Mouse (Mus musculus) forebrain, embryonic 16.5 days (tissue): ENCODE data around the gene Lce1e. TPM values are rescaled to one million over a fixed set of nuclear protein-coding genes. Genes with fewer than 3 reads are reported as not detected.
"Not testable (repeated sequence)": the region's sequence is repeated elsewhere in the genome, so short reads cannot be mapped to it uniquely, and the experiment has no call there.

Experiments
- ATAC-seq: fragments of 200-750 bp; cut with Nextera tagmentation; 2 replicates; pipeline ENCODE4 v1.8.0; 2017; ENCODE audit warnings: mild to moderate bottlenecking, moderate library complexity
- H3K27ac ChIP-seq: fragments of 300-500 bp; sonication (generic); 2 replicates; pipeline ENCODE4 v1.5.1; 2014; ENCODE audit warnings: low read length, control low read depth
- H3K27me3 ChIP-seq: fragments of 300-500 bp; sonication (generic); replicated peaks from 2 replicates; pipeline ENCODE4 v1.6.1; 2014; ENCODE audit warnings: low read length; ENCODE audit not compliant: control insufficient read depth, insufficient read depth
- H3K36me3 ChIP-seq: fragments of 300-500 bp; sonication (generic); 2 replicates; pipeline ENCODE4 v1.6.1; 2014; ENCODE audit not compliant: control insufficient read depth, insufficient read depth
- H3K4me1 ChIP-seq: fragments of 300-500 bp; sonication (generic); replicated peaks from 2 replicates; pipeline ENCODE4 v1.6.1; 2014; ENCODE audit warnings: low read length; ENCODE audit not compliant: control insufficient read depth, insufficient read depth
- H3K4me2 ChIP-seq: fragments of 300-500 bp; sonication (generic); 2 replicates; pipeline ENCODE4 v1.6.1; 2014; ENCODE audit warnings: mild to moderate bottlenecking, low read length, control low read depth
- H3K4me3 ChIP-seq: fragments of 300-500 bp; sonication (generic); replicated peaks from 2 replicates; pipeline ENCODE4 v1.5.1; 2014; ENCODE audit warnings: mild to moderate bottlenecking, low read length, control low read depth
- H3K9ac ChIP-seq: fragments of 300-500 bp; sonication (generic); replicated peaks from 2 replicates; pipeline ENCODE4 v1.6.1; 2014; ENCODE audit warnings: low read depth, low read length, control low read depth
- H3K9me3 ChIP-seq: fragments of 300-500 bp; sonication (generic); 2 replicates; pipeline ENCODE4 v1.6.1; 2016; ENCODE audit warnings: low read length; ENCODE audit not compliant: control insufficient read depth
- WGBS: fragments of 180-500 bp; shearing (Covaris S2); extraction: QIAGEN DNeasy Blood & Tissue Kit; methylation state at CpG from one replicate; pipeline ENCODE4 v1.1.7; 2014; 5-methylcytosine and 5-hydroxymethylcytosine counted together
- polyA plus RNA-seq: library from polyadenylated mRNA; unstranded; fragments of >200 nt; fragmentation: Nextera tagmentation; extraction: Ambion mirVana; gene quantifications from 2 replicates; pipeline ENCODE4 v1.2.1, GENCODE M21; 2015

The Lce1e gene
- polyA plus RNA-seq = not detected in 2 replicates

GRCm38 (mm10) chr3:92708974-92709373 is at the start of gene Lce1e:
Gene Lce1e (minus strand): TSS chr3:92709074.
- H3K4me2 ChIP-seq = no peak within 1 kb of the TSS
- H3K27me3 ChIP-seq = no peaks in the 10 kb centered on the region
- H3K9me3 ChIP-seq = no peaks in the 10 kb centered on the region
- 90% methylated on average over 2 of the region's 2 CpGs for WGBS
- H3K4me1 ChIP-seq = no peaks in the 10 kb centered on the region
- ATAC-seq = no peak
- no peak within 1 kb of the TSS for H3K27ac ChIP-seq
- no peak within 1 kb of the TSS for H3K4me3 ChIP-seq
- no peak within 1 kb of the TSS for H3K9ac ChIP-seq
- H3K36me3 ChIP-seq = no peaks in the 10 kb centered on the region

- H3K4me2 ChIP-seq = no peak overlapping the region
- WGBS = 45% methylated on average over 3 of the region's 3 CpGs
- no peak for ATAC-seq
Measured at GRCm38 (mm10) chr3:92753197-92753596, 44.3 kb upstream of the Lce1e start.

GRCm38 (mm10) chr3:92752238-92752637 is 43.4 kb upstream of the Lce1e start, which contains the start of gene Lce1g:
Gene Lce1g (minus strand): TSS chr3:92752338.
- ATAC-seq = no peak
- Histone ChIP-seq H3K4me2 (no peak within 1 kb of the TSS), H3K9me3 (no peaks in the 10 kb centered on the region), H3K36me3 (no peaks in the 10 kb centered on the region), H3K4me1 (no peaks in the 10 kb centered on the region), H3K9ac (no peak within 1 kb of the TSS), H3K4me3 (no peak within 1 kb of the TSS), H3K27me3 (no peaks in the 10 kb centered on the region), H3K27ac (no peak within 1 kb of the TSS)
- 76% methylated on average over 1 of the region's 1 CpGs for WGBS

More at GRCm38 (mm10) chr3:92753197-92753596, 44.3 kb upstream of the Lce1e start:
- H3K4me1 ChIP-seq = no peaks in the 10 kb centered on the region
- H3K27me3 ChIP-seq = no peaks in the 10 kb centered on the region
- H3K9me3 ChIP-seq = no peaks in the 10 kb centered on the region
- no peaks in the 10 kb centered on the region for H3K36me3 ChIP-seq
- no peak overlapping the region for H3K9ac ChIP-seq
- no peak overlapping the region for H3K4me3 ChIP-seq
- no peak overlapping the region for H3K27ac ChIP-seq

- no peak within 1 kb of the TSS for H3K27ac ChIP-seq
- no peaks in the 10 kb centered on the region for H3K9me3 ChIP-seq
- no peak within 1 kb of the TSS for H3K9ac ChIP-seq
- no peaks in the 10 kb centered on the region for H3K36me3 ChIP-seq
- no peak for ATAC-seq
- no peaks in the 10 kb centered on the region for H3K4me1 ChIP-seq
- no peak within 1 kb of the TSS for H3K4me2 ChIP-seq
- whole genome bisulfite sequencing = 84% methylated on average over 1 of the region's 1 CpGs
- H3K4me3 ChIP-seq = no peak within 1 kb of the TSS
- H3K27me3 ChIP-seq = no peaks in the 10 kb centered on the region
Measured at GRCm38 (mm10) chr3:92738996-92739395, 30.1 kb upstream of the Lce1e start, which contains the start of gene Gm38119. Gene Gm38119 (minus strand): TSS chr3:92739096.

- no peak overlapping the region for H3K27ac ChIP-seq
Measured at GRCm38 (mm10) chr3:92722631-92723030, 13.8 kb upstream of the Lce1e start.

GRCm38 (mm10) chr3:92720250-92720649 is 11.4 kb upstream of the Lce1e start, which contains the start of gene Lce1f:
Gene Lce1f (minus strand): TSS chr3:92720350.
- Histone ChIP-seq H3K9ac (no peak within 1 kb of the TSS), H3K4me2 (no peak within 1 kb of the TSS), H3K36me3 (no peaks in the 10 kb centered on the region), H3K4me3 (no peak within 1 kb of the TSS), H3K27me3 (no peaks in the 10 kb centered on the region), H3K9me3 (no peaks in the 10 kb centered on the region), H3K4me1 (no peaks in the 10 kb centered on the region), H3K27ac (no peak within 1 kb of the TSS)
- ATAC-seq = no peak
- WGBS = 79% methylated on average over 3 of the region's 3 CpGs

More at GRCm38 (mm10) chr3:92722631-92723030, 13.8 kb upstream of the Lce1e start:
- H3K4me2 ChIP-seq = no peak overlapping the region
- no peaks in the 10 kb centered on the region for H3K9me3 ChIP-seq
- no peaks in the 10 kb centered on the region for H3K27me3 ChIP-seq
- H3K4me1 ChIP-seq = no peaks in the 10 kb centered on the region
- ATAC-seq = no peak
- no peak overlapping the region for H3K9ac ChIP-seq
- no peaks in the 10 kb centered on the region for H3K36me3 ChIP-seq
- 92% methylated on average over 5 of the region's 5 CpGs for WGBS
- H3K4me3 ChIP-seq = no peak overlapping the region

GRCm38 (mm10) chr3:92715122-92715521 is 6.2 kb upstream of the Lce1e start:
- Histone ChIP-seq H3K27ac (no peak overlapping the region), H3K4me3 (no peak overlapping the region), H3K27me3 (no peaks in the 10 kb centered on the region), H3K36me3 (no peaks in the 10 kb centered on the region), H3K4me1 (no peaks in the 10 kb centered on the region), H3K4me2 (no peak overlapping the region), H3K9ac (no peak overlapping the region), H3K9me3 (no peaks in the 10 kb centered on the region)
- no peak for ATAC-seq

- Histone ChIP-seq H3K27ac (no peak overlapping the region), H3K9me3 (no peaks in the 10 kb centered on the region), H3K27me3 (no peaks in the 10 kb centered on the region), H3K9ac (no peak overlapping the region), H3K4me1 (no peaks in the 10 kb centered on the region), H3K4me3 (no peak overlapping the region), H3K4me2 (no peak overlapping the region), H3K36me3 (no peaks in the 10 kb centered on the region)
- ATAC-seq = no peak
- whole genome bisulfite sequencing = 8% methylated on average over 1 of the region's 1 CpGs
Measured at GRCm38 (mm10) chr3:92694613-92695012, 14.3 kb downstream of the Lce1e start.

- Histone ChIP-seq H3K9me3 (no peaks in the 10 kb centered on the region), H3K27me3 (no peaks in the 10 kb centered on the region), H3K4me1 (no peaks in the 10 kb centered on the region), H3K9ac (no peak overlapping the region), H3K4me2 (no peak overlapping the region), H3K4me3 (no peak overlapping the region), H3K36me3 (no peaks in the 10 kb centered on the region), H3K27ac (no peak overlapping the region)
- ATAC-seq = no peak
Measured at GRCm38 (mm10) chr3:92691688-92692087, 17.2 kb downstream of the Lce1e start.

GRCm38 (mm10) chr3:92689154-92689553 is 19.7 kb downstream of the Lce1e start:
- 93% methylated on average over 16 of the region's 16 CpGs for WGBS
- H3K4me3 ChIP-seq, H3K27me3 ChIP-seq, H3K4me2 ChIP-seq, H3K36me3 ChIP-seq, H3K27ac ChIP-seq, H3K4me1 ChIP-seq, H3K9ac ChIP-seq, H3K9me3 ChIP-seq, ATAC-seq: not testable (repeated sequence)
